Mouse (Mus musculus) thymus, postnatal 10 days (tissue): ENCODE measurements around the gene Gm3646.

ENCODE experiments used
- DNase-seq, 2 experiments: peaks; one replicate each; pipeline ENCODE4 v3.0.0; 2021; ENCODE audit warnings: low spot score in 2 of 2

The Gm3646 gene

DNA sequence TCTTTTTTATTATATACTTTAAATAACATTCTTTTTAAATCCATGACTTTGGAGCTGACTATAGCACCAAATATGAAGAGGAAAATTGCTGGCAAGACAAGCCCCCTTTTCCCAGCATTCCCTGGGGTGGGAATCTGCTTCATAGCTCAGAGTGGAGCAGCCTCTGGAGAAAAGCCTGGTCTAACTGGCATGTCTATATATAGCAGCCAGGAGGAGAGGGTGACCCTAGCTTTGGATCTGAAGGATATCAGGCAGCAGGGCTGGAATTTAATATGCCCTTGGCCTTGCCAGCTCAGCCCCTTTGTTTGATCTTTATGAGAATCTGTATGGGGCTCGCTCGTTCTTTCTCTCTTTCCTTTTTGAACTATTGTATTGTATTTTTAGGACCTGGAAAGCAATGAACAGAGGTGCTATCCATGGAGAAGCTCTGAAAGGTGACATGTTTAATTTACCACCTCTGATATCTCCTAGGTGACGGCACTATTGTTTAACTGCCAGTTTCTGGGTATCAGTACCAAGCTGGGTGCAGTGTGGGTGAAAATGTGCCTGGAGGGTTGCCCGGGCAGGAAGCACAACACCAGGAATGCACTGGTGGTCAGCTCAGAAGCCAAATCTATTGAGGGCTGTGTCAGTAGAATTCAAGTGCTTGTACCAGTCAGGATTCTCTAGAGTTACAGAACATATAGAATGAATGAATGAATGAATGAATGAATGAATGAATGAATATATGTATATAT, at the start of gene Gm3646:
Gene Gm3646, minus strand, starts transcription at position 90 of the 737 bp plus-strand sequence.
- no peak for DNase-seq

DNA sequence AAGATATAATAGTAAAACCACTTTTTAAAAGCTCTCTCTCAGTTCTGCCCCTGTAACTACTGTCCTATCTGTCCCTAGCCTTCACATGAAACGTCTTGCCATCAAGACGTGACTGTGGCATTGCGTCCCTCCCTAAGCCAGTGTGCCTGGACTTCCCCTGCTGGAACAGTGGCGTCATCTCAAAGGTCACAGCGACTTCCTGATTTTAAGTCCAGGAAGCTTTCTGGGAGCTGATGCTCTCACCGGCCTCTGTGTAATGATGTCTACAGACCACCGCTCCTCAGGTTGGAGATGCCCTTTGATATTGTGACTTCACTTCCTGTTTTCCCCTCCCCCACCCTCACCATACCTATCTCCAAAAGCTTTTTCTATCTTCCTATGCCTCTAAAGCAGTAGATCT, 41.9 kb upstream of the Gm3646 start:
- DNase-seq, result no peak

DNA sequence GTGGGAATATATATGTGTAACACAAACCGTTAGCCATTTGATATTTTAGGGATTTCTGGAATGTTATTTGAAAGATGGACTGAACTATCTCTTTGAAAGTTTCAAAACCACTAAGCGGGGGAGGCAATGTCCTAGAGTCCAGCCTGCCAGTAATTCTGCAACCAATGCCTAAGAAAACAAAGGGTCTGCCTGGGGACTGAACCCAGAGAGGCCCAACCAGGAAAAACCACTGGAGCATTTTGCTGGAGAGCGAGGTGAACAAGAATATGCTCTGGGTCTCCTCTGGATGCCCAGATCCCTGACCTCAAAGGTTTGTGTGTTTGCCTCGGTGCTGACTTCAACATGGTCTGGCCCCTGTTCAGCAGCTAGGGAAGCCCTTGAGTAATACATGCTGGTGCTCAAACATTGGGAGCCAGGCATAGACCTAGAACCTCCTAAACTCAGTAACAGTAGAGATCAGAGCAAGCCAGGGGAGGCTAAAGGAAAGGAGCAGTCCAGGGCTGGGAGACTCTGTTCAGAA, 41.0 kb upstream of the Gm3646 start:
- DNase-seq, result no peak

DNA sequence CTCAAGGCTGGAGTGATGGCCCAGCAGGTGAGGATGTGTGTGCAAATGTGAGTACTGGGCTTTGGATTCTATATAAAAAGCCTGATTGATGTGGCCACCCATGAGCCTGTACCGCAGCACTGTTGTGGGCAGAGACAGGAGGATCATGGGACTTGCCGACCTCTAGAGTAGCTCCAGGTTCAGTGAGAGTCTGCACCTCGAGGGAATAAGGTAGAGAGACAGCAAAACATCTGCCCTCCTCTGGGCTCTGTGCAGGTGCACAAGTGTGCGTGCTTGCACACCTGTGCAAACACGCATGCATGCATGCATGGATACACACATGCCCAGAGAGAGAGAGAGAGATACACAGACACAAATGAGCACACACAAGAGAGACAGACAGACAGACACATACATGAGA, 38.2 kb upstream of the Gm3646 start:
- no peak for DNase-seq

DNA sequence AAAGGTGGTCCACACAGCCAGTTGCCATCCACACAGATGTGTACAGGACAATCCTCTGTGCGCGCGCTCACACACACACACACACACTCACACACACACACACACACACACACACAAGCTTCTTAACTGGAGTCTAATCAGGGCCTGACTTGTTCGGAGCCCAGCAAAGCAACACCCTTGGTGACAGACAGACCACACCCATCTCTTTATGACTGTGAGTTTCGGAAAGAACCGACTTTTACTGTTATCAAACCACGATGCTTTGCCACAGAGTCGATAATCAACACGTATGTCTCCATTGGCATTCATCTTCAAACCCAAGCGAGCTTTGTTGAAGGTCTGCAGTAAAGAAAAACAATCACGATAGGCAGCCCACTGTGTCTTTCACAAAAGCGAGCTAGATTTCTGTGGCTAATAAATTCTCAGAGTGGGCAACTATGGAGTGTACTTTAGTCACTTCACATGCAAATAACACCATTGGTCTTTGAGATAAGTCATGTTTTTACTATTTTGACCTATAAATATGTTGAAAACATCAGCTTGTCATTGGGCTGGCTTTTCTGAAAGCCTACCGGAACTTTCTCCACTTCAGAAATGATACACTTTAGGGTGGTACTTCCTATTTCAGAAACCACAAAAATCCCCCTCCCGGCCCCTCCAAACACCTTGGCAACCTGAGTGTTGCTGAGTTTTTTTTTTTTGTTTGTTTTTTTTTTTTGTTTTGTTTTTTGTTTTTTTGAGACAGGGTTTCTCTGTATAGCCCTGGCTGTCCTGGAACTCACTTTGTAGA, 37.3 kb upstream of the Gm3646 start:
- no peak for DNase-seq

DNA sequence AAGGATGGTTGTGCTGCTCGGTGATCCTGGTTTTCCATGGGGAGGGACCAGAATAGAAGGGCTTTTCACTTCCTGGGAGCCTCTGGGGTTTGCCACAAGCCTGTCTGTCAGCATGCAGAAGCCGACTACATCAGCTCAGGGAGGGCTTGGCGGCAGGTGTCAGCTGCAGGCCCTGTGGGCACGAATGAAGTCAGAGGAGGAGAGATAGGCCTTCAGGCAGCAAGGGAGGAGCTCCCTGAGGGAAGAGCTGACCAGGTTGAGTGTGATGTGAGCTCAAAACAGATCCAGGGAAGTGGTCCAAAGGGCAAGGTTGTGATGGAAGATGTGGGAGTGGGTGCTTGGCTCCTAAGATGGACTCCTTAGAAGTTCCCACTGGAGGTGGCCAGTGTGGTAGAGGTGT, 35.7 kb upstream of the Gm3646 start:
- DNase-seq, result peak; percentile 31 to 33

DNA sequence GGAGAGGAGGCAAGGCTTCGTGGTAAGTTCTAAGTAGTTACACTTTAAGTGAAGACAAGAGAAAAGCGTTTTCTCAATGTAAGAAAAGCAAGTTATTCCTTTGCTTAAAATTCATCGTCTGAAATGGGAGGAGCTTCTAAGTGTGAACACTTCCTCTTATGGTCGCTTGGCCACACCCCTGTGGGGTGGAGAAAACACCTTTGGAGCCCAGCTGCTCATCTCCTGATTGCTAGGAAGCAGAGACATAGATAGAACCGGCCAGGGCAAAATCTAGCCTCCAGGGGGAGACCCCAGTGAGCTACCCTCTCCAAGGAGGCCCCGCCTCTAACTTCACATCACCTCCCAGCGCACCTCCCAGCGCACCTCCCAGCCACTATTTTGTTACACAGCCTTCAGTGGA, 34.7 kb upstream of the Gm3646 start:
- DNase-seq, result peak in 1 of 2 experiments; percentile 11

DNA sequence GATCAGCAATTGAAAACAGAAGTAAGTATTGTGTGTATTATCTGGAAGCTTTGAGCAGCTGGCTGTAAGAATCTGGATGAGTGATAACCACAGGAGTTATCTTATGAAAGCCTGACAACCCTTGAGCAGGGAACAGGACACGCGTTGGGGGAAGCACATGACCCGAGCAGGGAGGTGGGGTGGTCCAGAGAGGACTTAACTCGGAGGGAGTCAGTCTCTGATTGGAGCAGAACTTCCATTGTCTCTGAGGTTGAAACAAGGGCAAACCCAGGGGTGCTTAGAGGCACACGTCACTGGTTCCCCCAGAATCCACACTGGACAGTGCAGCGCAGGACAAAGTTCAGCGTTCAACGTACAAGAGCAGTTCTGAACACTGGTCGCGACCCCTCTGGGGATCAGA, 34.1 kb upstream of the Gm3646 start:
- DNase-seq, result no peak

DNA sequence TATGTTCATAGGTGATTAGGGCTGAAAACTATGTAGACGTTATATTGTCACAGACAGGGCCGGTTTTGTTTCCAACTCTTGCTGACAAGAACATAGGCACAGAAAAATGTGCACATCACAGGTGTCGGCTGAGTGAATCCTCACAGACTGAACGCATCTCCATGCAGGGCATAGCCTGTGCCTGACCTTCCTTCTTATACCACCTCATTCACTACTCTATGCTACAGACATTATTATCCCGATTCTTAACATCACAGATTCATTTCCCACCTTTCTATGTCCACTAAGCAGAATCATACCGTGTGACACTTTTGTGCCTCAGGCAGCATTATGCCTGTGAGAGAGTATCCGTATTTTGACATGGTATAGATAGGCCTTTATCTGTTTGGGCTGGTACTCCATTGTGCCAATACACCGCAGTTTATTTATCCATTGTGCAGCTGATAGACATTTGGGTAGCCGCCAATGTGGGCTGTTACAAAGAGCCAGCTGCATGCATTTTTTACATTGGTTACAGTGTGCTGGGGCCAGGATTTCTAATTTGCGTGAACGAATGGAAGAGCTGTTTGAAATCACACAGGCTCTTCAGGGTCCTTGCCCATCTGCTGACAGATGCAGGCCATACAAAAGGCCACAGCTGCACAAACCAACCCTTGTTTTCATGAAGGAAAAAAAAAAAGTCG, 33.5 kb upstream of the Gm3646 start:
- DNase-seq, result no peak

DNA sequence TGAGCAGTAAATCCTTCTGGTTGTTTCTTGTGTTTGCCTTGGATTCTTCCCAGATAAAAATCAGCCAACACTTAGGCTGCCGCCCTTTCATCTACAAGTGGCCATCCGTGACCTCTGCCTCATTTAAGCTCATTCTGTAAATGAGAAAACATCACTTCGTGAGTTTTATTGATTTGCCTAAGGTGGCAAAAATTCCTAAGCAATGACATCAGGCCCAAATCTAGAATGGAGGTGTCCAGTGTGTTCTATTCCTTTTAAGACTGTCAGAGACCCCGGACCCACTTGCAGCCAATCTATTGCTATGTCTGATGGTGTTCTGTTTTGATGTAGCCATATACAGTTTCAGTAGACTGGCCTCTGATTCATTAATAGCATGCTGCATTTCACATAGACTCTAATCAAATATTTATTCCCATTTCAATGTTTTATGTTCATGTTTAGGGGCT, 26.5 kb upstream of the Gm3646 start:
- no peak for DNase-seq

DNA sequence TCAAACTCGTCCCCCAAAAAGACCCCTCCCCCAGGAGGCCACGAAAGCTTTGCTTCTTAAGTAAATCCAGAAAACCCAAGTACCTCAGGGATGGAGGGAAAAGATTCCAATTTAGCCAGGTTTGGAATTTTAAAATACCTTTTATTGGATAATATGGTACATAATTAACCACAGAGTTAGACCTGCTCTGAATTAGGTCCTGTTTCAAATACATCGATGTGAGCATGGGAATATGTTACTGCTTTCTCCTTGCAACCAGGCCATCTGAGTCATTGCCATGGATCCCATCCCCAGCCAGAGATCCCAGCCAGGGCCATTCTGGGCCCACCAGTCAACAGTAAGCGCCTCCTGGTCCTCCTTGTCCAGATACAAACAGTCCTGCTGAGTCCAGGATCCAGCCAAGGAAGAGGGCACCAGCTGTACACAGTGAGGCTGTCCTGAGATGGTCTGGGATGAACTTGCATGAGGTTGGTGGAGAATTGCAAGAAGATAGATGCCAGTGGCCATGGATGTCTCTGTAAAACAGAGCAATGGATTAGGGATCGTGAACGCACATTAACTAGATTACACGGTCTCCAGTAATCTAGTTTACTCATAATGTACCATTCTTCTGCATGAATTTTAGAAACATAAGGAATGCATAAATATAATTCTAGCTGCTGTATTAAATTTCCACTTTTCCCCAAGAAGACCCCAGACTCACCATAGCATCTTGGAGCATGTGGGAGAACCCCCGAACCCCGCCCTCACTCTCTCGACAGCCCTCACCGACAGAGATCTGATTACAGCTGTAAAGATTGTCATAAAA, 25.9 kb upstream of the Gm3646 start:
- DNase-seq, result no peak

DNA sequence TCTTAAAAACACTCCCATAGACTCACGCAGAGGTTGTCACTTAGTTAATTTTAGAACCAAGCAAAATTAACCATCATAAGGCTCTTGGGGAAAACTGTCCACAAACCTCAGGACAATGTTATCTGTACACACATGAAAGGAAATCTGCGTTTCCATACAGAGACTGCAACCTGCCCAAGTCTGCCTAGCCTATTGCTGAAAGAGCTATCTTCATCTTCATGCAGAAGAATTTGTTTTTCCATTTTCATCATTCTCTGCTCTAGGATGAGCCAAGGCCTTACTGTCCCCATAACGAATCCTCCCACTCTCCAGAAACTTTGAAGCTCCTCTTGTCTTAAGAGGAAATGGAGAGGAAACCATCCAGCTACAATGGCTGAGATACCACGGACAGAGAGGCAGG, 19.8 kb upstream of the Gm3646 start:
- DNase-seq, result no peak

DNA sequence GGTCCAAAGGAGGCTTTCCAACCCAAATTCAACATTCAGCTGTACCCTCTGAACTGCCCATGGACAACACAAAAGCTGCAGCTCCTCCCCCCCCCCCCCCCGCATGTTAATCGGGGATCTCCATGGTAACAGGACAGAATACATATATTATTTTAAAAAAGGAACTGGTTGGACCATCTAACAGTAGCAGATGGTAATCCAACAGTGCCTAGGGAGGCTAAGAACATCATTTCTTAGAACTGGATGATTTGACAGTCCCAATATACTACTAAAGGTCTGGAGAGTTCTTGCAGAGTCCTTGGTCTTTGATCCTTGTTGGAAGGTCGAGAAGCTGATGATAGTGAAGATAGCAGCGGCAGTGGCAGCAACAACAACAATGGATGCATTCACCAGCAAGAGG, 19.1 kb upstream of the Gm3646 start:
- DNase-seq, result no peak

DNA sequence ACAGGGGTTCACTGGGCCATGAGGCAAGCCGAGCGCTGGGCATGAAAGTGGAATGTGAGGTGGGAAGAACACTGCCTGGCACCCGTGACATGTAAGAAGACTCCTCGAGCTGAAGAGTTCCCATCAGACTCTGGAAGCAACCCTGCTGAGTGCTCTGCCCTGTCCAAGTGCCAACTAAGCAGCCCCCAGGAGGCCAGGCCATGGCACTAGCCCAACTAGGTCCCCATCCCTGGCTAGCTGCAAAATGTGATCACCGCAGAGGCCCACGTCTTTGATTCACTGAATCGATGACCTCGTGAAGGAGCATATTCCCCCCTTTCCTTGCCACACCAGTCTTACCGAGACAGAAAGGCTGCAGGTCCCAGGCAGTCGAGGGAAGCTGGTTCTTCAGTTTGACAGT, 14.5 kb upstream of the Gm3646 start:
- no peak for DNase-seq

DNA sequence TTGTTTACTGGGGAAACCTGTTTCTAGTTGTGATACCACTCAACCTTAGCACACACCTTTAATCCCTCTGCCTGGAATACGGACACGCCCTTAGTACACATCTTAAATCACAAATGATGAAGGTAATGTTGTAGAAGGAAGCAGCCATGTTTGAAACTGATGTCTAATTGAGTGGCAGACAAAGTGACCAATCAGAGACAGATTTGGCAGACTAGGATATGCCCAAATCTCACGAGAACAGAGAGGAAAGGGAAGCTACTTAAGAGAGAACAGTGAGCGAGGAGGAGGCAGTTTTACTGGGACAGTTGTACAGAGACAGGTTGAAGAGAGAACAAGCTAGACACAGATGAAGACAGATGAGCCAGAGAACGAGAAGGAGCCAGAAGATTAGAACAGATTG, 10.6 kb upstream of the Gm3646 start:
- no peak for DNase-seq

DNA sequence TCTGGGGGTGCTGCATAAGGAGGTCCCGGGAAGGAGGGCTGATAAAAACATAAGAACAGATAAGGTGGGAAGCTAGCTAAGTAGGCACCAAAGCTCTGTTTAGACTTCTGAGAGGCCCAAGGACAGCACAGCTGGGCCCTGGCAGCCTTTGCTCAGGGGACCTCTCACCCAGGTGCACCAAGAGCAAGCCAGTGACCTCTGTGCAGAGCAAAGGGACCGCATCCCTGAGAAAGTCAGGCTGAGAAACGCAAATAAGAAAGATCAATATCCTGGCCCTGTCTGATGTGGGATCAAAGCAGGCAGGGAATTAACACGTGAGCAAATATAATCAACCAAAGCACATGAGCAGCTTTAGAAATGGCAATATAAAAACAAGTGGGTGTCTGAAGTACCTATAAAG, 7.9 kb upstream of the Gm3646 start:
- DNase-seq, result no peak

DNA sequence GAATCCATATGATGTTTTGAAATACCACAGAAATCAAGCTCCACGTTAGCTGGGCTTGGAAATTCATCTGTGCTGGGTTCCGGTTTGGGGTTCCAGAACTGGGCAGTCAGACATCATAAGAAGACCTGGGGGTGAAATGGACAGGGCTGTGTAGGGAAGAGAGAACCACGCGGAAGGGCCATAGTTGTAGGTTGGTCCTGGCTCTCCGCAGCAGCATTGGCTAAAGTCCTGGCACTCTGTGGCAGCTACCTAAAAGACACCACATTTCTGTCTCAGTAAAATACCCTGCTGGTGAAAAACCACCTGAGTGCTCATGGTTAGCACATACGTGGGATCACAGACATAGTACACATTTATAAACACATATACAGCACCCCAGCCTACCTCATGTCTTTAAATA, 343 bp downstream of the Gm3646 start:
- DNase-seq, result no peak

DNA sequence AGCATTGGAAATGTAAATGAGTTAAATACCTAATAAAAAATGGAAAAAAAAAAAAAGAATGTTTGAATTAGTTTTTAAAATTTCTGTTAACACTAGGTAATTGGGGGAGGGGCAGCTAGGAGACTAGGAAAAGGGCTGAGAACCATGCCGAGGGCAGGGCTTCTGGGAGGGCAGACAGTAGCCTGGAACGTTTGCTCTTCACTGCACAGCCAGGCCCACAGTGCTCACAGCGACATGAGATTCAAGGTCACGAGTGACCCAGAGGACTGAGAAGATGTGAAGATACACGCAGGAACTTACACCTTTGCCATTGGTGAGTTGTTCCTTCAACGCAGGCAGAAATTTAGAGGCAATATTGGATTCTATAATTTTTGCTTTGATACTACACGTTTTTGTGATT, 2.2 kb downstream of the Gm3646 start:
- DNase-seq, result no peak

DNA sequence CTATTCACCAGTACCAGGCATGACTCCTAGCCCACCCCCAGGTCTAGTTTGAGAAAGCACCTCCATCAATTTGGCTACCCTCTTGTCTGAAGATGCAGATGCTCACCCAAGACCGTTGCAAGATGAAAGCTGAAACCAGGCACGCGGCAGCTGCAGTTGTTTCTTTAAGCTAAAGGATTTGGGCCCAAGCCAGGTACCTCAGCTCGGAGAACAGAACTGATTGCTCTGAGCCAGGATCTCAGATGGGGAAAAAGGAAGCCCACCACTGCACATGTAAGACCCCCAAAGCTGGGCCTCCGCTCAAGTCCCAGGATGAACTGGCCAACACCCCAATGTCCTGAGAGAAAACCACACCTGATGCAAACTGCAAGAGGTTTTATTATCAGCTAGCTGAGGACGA, 7.6 kb downstream of the Gm3646 start:
- no peak for DNase-seq

DNA sequence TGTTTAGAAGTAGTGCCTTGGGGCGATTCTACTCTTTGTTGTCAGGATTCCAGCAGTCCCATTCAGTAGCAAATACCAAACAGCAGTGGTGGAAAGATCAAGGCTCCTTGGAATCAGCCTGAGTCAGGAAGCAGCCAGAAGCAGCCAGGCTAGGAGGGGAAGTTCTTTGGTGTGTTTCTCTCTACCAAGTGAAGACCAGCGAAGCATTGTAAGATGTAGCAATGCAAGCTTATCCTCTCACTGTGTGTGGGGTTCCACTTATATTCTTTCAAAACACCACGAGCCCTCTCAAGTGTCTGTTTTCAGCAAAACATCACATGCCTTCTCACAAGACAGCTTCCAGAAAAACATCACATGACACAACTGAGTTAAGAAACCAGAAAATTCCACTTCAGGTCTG, 8.4 kb downstream of the Gm3646 start:
- no peak for DNase-seq

DNA sequence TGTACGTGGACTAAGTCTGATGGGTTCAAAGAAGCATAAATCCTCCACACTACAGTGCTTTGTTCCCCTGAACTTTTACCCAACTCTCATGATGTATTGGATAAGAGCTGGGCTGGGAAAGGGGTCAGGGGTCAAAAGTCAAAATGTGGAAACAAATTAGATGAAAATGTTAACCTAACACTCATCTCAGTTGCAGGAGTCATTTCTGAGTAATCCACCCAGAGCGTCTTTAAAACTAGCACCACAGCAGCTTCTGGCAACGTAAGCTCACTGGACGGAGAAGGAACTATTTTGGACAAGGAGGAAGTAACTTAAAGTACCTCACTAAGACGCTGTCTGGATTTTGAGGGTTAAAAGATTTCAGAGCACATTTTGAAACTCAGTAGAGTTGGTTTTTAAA, 20.5 kb downstream of the Gm3646 start:
- no peak for DNase-seq

DNA sequence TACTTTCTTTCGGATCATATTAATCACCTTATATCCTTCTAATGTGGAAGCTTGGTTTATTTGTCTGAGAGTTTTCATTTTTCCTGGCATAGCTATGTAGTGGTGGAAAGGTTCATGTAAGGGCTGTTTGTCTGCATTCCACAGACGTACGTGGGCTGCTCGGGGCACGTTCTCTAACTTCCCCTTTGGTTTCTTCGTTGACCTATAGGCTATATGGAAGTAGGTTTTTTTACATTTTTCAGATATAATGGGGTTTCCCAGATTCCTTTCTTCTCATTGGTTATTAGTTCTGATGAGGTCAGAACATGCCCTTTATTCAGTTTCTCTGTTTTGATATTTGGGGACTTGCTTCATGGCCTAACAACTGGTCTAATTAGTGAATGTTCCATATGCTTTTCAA, 23.3 kb downstream of the Gm3646 start:
- DNase-seq, result no peak
